Mouse (Mus musculus) retina, postnatal 7 days (tissue): Measurements from ENCODE around the gene Fgd5.

Source experiments
- DNase-seq: peaks from one replicate; pipeline ENCODE4 v3.0.0-alpha.2; 2012; ENCODE audit warnings: low read depth, low spot score

The Fgd5 gene

DNA sequence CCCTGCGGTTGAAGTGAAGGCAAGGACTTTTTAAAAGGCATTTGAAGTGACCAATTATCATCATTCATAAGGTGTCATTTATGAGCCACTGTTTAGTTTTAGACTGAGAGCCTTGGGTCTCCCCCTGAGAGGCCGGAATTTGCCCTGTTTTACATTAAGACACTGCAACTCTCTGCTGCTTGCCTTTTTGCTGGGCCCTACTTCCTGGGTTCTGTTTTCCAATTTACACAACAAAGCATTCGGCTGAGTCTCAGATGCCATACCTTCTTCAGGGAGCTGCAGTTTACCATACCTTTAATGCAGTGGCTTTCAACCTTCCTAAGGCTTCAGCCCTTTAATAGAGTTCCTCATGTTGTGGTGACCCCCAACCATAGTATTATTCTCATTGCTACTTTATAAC lies 26.1 kb downstream of the Fgd5 start:
- no peak for DNase-seq

DNA sequence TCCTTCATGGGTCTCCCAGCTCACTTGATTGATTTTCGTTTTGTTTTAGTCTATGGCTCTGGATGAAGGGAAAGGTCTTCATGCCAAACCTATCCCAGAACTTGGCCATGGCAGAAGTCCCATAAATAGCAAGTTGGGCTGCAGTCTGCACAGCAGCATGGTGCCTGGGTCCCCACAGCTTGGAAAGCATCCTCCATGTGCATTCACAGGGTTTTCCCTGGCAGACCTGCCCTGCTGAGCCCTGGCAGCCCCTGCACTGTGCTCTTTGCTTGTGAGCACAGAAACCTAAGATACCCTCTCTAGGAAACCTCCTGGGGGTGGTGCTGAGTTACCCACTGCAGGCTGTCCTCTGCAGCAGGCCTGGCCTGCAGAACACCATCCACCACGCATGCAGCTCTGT lies 32.2 kb downstream of the Fgd5 start:
- DNase-seq = no peak

DNA sequence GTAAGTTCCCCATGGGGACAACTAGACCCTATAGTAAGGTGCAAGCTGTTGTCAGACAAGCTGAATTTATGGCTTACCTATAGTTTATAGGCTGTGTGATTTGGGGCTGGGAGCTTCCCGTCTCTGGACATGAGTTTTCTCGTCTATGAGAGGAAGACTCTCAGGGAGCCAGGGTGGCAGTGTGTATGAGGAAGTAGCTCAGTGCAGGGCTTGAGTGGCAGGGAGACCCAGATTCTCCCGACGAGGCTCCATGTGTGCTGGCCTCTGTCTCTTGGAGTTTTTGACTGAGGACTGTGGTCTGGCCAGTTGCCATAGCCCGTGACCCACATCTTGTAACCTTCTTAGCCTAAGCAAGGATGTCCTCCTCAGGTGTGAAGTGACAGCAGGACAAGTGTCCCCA lies 33.7 kb downstream of the Fgd5 start:
- no peak for DNase-seq

DNA sequence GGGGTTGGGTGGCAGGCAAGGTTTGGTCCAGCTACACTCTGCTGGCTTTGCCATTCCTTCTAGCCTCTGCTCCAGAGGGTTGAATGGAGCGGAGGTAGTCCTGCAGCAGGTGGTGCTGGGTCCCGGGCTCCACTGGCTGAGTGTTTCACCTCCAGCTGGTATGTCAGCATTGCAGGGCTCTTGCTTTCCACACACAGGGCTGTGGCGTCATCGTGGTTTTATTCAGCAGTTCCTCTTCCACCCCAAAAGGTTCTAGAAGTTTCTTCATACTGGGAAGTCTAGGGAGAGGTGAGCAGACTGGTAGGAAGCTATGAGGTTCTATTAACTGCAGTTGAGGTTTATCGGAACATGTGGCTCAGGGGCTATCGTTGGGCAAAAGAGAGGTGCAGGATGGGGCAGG lies 34.4 kb downstream of the Fgd5 start:
- no peak for DNase-seq

DNA sequence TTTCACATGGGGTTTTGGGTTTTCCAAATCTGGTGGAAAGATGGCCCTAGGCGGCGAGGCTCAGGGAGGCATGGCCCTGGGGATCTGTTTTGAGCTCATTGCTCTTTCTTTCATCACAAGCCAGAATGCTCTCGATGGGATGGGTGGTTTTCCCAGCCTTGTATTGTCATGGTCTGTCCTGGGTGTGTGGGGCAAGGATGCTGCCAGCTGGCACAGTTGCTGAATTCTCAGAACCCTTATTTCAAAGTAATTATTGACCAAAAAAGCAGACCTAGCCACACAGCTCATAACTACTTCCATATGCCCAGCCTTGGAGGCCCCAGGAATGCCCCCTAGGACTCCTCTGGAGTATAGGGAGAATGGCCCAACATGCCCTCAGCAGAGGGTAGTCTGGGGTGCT lies 34.9 kb downstream of the Fgd5 start:
- no peak for DNase-seq

DNA sequence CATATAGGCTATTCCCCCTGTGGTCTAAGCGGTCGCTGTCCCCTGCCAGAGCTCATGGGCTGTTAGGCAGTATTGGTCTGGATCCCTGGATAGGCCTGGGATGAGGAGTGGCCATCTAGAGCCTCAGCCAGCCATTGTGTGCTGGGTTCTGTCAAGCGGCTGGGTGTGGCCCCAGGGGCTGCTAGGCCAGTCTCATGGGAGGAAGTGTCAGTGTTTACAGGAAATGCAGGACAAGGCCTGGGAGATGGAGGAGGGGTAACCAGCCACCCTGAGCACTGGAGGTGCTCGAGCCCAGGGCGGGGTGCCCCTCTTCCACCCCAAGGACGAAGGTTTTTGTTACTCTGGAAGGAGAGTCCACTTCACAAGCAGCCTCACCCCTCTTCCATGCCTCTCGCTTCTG lies 36.3 kb downstream of the Fgd5 start:
- no peak for DNase-seq

DNA sequence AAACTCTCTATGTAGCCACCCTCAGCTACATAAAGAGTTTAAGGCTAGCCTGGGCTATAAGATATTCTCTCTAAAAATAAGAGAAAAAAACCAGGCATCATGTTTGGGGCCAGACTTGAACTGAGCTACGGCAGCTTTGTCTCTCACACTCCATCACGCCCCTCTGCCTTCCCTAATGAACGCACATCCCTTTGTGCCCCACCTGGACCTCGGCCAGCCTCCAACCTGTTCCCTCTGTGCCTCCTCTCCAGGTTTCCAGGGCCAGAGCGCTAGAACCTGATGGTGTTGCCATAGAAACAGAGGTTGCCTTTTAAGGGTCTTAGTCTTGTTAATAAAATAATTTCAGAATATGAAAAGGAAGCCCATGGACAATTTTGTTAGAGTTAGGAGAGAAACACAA lies 37.2 kb downstream of the Fgd5 start:
- no peak for DNase-seq

DNA sequence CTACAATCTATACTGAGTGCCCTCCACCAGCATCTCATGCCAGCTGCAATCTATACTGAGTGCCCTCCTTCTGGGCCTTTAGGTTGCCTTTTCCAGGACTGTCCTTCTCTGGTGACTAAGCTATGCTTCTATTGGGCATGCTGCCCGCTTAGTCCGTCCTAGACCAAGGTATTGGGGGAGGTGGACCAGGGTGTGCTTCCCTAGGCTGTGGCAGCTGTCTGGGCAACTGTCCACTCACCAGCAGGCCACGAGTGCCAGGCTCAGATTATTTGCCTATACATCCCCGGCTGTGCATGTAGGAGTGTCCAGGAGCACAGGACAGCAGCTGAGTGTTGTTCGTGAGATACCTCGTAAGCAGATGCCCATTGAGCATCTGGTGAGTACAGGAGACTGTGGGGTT lies 38.1 kb downstream of the Fgd5 start:
- no peak for DNase-seq

DNA sequence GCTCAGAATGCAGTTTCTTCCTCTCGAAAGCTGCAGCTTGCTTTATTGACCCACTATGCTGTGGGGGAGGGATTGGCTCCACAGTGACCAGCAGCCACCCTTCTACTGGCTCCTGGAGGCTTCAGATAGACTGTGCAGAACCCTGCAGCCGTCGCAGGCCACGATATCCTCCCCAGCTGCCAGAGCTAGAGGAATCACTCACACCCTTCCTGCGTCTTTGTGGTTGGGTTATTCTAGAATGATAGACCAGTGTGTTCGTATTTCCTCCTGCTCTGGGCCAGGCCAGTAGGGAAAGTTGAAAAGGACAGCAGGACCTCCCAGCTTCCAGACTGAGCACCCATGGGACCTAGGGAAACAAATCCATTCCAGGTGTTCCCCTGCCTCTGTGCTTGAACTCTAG lies 39.7 kb downstream of the Fgd5 start:
- DNase-seq = no peak

DNA sequence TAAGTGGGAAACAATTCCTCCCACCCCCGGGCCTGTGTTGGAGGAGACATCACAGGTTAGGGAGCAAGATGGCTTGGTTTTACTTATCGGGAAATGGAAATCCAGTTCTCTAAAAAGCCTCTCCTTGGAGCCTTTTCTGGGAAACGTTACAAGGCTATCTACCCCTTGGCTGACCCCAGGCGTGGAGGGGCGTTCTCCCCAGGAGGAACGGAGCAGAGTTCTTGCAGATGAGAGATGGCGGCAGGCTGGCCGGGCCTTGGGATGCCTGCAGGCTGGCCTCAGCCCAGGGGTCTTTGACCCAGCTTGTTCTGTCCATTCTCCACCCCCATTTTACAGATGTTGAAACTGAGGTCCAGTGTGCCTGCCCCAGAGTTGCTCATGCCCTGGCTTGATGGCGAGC lies 42.4 kb downstream of the Fgd5 start:
- DNase-seq = no peak

DNA sequence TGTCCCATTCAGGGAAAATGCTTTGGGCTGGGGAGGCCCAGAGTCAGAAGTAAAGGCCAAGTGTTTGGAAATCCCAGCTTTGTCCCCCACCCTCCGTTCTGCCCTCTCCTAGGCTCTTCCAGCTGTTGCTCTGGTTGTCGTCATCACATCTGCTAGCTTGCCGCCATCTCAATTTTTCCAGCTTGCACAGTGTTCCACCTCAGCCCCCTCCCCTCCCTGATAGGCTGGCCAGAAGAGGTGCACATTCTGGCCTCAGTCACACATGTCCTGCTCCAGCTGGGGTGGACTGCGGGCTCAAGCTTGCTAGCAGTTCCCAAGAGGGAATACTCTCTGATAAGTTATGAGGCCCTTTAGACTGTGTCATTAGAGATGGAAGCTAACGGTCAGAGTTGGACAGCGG lies 42.8 kb downstream of the Fgd5 start:
- no peak for DNase-seq

DNA sequence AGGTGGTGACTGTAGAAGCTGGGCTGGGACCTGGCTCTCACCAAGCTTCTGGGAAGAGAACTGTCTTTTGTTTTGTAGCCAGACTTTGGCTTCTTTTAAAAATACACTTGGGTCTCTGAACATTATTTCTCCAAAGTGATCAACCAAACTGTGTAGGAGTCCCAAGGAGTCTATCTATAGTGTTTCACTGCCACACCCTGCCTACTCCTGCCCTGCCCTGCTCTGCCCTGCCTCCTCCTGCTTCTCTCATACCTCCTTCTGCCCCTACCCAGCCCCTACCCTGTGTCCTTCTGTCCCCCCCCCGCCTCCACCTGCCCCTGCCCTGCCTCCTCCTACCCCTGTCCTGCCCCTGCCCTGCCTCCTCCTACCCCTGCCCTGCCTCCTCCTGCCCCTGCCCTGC lies 46.6 kb downstream of the Fgd5 start:
- DNase-seq = no peak

DNA sequence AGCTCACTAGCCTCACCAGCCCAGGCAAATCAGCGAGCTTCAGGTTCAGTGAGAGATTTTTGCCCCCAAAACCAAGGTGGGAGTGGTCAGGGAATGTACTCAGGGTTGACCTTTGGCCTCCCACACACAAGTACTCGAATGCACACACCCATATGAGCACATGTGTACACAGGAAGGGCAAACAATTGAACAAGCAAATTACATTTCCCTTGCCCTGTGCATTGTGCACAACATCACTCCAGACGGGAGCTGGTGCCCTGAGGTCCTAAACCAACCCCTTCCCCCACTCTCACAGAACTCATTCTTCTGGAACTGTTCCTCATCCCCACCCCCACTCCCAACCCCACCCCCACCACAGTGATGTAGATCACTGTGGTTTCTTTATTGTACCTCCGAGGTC lies 48.7 kb downstream of the Fgd5 start:
- no peak for DNase-seq

DNA sequence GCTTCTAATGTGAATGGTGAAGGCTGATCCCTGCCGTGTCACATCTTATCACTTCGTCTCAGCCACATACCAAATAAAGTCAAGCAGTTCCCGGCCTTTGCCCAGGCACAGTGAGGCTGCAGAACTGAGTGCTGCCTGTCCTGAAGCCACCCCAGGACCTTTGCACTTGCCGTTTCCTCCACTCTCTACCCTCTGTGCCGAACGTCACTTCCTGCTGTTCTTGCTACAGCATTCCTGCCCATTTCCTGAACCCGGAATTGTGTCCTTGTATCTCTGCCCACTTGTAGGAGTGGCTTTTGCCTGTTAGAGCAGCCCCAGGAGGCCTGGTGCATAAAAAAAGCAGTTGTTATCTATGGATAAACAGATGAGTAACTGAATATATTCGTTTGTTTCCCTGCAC lies 52.0 kb downstream of the Fgd5 start:
- no peak for DNase-seq

DNA sequence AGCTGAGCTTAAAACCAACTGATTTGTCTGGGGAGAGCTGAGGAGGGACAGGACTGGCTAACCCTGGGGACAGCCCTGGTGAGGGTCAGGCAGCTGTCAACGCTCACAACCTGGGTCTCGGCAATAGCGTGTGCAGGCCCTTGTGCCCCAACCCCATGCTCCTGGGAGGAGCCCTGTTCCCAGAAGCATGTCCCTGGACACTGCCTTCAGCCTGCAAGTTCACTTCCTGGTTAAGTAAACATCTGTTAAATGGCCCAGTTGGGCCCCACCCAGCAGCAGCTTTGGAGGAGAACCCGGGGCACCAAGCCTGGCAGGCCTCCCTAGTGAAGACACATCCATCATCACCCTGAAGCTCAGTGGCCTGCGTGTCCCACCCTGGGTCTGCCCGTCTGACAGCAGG lies 56.0 kb downstream of the Fgd5 start:
- DNase-seq = no peak

DNA sequence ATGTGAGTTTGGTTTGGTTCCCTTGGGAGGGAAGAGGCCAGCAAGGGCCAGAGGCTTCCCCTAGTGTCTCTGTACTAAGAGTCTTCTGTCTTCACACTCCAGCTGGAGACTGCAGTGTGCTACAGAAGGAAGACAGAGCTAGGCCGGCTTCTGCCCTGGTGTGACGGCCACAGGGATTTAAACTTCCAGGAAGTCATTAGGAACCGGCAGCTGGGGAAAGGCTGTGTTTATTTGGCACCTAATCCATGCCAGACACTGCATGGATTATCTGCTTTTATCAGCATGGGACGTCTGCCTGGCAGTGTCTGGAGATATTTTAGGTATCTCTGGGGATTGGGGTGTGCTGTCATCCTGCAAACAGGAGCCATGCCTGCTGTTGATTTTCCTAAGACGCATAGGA lies 57.7 kb downstream of the Fgd5 start:
- DNase-seq = no peak

DNA sequence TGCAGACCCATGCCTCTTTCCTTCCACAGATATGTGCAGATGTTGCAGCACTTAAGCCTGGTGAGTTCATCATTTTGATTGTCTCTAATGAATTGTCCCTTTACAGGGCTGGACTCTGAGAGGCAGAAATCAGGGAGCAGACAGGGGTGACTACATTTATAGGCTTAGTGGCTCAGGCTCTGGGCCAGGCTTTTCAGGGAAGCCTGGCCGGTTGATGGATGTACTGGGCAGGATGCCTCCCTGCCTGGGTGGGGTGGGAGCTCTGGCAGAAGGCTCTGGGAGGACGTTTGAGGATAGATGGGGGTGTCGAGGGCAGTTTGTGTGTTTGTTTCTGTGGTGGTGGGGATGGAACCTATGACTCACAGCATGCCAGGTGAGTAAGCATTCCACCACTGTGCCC lies 59.5 kb downstream of the Fgd5 start:
- no peak for DNase-seq

DNA sequence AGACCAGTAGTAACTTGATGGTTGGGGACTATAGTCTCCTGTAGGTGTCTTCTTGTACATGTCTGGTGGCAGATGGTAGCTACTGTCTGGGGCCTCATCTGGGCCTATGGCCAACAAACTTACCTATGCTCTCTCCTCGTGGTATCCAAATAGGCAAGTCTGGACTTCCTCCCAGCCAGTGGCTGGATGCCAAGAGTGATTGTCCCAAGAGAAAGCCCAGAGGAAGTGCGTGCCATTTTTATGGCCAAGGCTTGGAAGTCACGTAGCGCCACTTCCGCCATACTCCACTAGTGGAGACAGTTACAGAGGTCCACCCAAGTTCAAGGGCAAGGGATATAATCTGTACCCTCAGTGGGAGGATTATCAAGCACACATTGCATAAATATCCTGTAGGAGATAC lies 62.6 kb downstream of the Fgd5 start:
- DNase-seq = no peak

DNA sequence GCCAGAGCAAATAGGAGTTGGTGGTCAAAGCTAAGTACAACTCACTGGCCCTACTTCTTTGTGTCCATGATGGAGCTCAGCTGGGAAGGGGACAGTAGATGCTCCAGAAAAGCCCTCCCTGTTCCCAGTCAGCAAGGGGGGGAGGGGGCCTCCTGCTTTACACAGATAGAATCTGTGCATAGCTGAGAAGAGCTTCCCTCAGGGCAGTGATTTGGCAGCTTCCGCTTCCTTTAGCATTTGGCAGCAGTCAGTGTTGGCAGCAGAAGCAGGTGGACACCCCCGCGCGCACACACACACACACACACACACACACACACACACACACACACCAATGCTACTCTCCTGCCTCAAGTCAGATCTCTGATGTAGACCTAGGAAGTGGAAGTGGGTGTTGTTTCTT lies 63.4 kb downstream of the Fgd5 start:
- no peak for DNase-seq

DNA sequence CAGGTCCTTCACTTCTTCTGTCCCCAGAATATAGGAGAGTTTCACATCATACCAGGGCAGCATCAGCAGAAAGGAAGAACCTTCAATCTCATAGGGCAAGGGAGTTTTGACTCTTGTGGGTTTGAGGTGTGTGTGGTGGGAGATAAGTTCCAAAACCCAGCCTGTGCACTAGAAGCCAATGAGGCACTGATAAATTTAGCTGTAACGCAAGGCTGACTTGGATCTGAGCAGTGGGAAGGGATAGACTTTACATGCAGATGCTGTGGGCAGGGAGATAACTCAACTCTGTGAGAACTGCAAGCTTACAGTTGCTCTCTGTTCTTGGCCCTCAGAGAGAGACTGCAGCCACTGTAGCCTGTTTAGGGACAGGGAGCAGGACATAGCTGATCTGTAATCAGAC lies 64.2 kb downstream of the Fgd5 start:
- DNase-seq = no peak

DNA sequence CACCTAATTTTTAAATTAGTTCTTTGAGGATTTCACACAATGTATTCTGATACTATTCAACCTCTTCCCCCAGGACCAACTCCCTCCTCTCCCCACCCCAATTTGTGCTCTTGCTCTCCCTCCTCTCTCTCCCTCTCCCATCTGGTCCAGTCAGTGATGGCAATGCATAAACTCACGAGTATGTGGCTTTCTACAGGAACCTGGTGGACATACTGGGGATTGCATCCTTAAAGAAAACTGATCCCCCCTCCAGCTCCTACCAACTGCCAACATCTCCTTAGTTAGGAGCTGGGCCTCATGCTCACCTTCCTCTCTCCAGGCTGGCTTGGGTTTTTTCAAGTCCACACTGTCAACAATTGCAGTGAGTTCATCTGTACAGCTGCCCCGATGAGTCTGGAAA lies 79.1 kb downstream of the Fgd5 start:
- no peak for DNase-seq

DNA sequence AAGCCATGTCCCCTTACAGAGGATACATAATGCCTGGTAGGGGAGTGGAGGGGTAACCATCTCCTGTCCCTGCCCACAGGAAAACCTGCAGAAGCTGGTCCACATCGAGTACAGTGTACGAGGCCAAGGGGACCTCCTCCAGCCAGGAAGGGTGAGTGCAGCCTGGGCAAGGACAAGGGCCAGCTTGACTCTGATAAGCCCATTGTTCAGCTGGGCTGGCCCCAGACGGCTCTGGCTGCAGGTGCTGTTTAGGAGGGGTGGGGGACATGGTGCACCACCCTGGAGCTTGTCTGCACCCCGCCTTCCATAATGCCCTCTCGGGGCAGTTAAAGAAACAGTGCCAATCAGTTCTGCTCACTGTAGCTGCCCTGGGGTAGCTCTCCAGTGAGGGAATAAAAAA lies 83.0 kb downstream of the Fgd5 start:
- no peak for DNase-seq

DNA sequence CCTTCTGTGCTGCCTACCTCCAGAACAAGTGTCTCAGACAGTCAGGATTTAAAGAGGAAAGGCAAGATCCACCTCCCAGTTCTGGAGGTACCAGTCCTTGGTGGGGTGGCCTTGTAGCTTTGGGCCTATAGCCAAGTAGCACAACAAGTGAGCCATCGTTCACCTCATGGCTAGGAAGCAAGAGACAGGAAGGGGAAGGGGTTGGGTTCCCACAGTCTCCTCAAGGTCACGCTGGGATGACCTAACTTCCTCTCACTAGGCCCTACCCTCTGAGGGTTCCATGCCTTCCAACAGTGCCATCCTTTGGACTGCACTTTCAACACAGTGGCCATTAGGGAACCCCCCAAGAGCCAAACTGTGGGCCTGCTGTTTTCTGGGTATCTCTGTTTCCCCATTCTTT lies 84.8 kb downstream of the Fgd5 start:
- DNase-seq = no peak

DNA sequence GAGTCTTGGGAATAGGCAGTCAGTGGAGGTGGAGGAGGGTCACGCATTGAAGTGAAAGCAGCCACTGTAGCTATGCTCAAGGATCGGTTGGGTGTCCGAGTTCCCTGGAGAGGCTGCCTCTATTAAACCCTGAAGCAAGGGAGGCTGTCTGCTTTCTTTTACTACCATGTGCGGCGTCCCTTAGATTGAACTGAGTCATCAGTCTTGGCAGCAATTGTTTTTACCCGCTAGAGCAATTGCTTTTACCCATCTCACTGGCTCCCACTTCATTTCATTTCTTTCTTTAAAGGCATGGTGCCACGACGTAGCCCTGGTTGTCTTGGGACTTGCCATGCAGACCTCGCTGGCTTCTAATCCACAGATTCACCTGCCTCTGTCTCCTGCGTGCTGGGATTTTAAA lies 85.4 kb downstream of the Fgd5 start:
- DNase-seq = no peak
